Mouse (Mus musculus): ENCODE results near the gene Acbd4. TPM values are rescaled to one million over a fixed set of nuclear protein-coding genes. Genes with fewer than 3 reads are reported as not detected.

The Acbd4 gene
- polyA plus RNA-seq, 1 experiment, result 46.5 TPM

DNA sequence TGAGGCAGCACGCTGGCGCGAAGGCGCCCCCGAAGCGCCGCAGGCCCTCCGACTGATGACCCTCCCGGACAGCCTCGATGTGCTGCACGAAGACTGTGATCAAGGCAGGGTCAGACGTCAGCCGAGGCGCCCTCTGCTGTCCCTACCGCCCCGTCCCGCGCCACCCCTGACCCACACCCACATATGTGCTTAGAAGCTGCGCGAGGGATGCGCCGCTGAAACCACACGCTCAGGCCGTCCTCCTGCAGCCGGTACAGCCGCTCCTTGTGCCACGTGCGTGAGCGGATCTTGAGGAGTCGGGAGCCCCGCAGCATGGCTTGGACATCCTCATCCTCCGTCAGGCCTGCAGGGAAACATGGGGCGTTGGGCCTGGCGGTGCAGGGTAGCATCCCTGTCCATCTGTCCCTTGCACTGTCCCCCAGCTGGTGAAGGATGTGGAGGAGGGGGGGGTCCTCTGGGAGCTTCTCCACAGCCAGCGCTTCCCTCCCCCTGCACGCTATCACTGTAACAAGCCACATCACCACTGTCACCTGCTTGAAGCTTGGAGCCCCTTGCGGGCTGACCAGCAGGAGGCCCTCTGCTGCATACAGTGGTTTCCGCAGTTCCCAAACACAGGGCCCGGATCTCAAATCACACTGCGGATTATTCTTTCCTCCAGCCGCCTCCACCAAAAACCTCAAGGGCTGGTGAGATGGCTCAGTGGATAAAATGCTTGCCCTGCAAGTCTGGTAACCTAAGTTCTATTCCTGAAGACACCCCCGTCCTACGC, 21.0 kb upstream of the Acbd4 start:
- Histone ChIP-seq H3K4me1 (ENCODE audit: control insufficient read depth, insufficient read depth, low read length) (peaks cover 7% of the 10 kb centered on the region), H3K4me3 (replicated peaks; ENCODE audit: extremely low read depth, low read depth, low read length) (no peak overlapping the region)
- DNase-seq, result no peak
- 16% methylated on average over 43 of the region's 43 CpGs for WGBS
- TF ChIP-seq CTCF (IDR thresholded peaks at IDR 0.05; ENCODE audit: insufficient read depth, low read length), result 0 out of 2 replicates have a peak, but pooled peaks have one; percentile 13
- TF ChIP-seq POLR2A (IDR thresholded peaks at IDR 0.05; ENCODE audit: borderline replicate concordance, extremely low read depth, low read depth, low read length), result no peak

DNA sequence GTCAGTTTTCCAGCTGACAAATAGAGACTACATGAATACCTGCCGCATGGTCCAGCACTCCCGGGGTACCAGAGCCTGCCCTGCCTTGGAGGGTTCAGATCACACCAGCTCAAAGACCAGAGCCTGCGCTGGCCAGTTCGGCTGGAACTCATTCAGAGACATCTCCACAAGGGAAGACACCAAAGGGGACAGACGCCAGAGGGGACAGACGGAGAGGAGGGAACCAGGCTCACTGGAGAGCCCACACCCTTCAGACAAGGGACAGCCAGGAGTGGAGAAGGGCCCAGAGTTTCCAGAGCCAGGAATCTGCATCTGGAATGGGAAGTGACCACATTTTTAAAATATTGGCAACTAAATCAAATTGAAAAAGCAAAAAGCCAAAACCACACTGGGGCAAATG, 19.9 kb upstream of the Acbd4 start:
- Histone ChIP-seq H3K4me1 (ENCODE audit: control insufficient read depth, insufficient read depth, low read length) (peaks cover 7% of the 10 kb centered on the region), H3K4me3 (replicated peaks; ENCODE audit: extremely low read depth, low read depth, low read length) (no peak overlapping the region)
- no peak for TF ChIP-seq POLR2A (IDR thresholded peaks at IDR 0.05; ENCODE audit: borderline replicate concordance, extremely low read depth, low read depth, low read length)
- no peak for TF ChIP-seq CTCF (IDR thresholded peaks at IDR 0.05; ENCODE audit: insufficient read depth, low read length)
- no peak for DNase-seq
- WGBS, result 79% methylated on average over 6 of the region's 6 CpGs

DNA sequence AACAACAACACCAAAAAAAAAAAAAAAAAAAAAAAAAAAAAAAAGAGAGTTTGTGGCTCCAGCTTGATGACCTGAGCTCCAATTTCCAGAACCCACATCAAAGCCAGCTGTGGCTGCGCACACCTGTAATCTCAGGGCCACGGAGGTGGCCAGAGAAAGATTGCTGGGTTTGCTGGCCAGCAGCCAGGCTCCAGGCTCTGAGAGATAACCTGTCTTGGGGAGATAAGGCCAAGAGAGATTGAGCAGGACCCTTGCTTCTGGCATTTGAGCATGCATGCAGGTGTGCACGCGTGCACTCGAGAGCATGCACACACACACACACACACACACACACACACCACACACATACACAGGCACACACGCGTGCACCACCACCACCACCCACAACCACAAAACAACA, 8.2 kb upstream of the Acbd4 start:
- WGBS, result 79% methylated on average over 7 of the region's 7 CpGs
- DNase-seq, result no peak

DNA sequence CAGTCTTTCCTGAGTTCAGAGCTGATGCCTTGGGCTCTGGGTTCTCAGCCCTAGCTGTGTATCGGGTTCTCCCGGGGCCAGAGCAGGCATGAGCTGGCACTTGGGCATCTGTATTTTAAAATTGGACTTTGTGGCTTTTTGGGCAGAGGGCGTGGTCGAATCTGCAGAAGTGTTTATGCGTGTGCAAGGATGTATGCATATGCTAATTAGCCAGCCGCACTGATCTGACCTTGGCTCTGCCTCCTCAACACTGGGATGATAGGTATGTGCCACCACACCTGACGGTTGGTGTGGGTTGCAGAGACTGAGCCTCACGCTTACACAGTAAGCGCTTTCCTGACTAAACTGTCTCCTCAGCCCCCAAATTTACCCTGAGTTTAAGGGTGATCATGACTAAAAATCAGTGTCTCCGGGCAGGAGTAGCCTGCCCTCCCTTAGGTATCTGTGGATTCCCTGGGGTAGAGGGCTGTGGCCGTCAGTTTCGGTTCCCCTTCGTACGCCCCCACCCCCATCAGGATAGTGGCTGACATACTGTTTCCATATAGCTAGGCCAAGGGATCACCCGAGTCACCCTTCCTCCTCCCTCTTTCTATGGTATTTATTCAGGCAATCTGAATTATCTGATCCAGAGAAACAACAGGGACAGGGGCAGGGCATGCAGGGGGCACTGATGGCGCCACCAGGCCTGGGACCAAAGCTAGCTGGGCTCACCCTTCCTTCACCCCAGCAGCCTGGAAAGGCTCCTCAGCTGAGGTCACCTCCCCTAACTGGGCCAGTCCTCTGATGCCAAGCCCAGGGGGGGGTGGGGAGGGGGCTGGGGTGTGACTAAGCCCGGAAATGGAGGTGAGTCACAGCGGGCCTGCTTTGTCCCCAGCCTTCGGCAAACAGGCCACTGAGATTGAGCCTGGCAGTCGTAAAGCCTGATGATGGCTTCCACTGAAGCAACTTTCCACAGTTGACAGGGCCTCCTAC, 7.3 kb upstream of the Acbd4 start:
- Histone ChIP-seq H3K4me3 (replicated peaks; ENCODE audit: extremely low read depth, low read depth, low read length) (no peak overlapping the region), H3K4me1 (ENCODE audit: control insufficient read depth, insufficient read depth, low read length) (peaks cover 10% of the 10 kb centered on the region)
- no peak for DNase-seq
- 66% methylated on average over 20 of the region's 20 CpGs for WGBS
- TF ChIP-seq POLR2A (IDR thresholded peaks at IDR 0.05; ENCODE audit: borderline replicate concordance, extremely low read depth, low read depth, low read length), result no peak
- no peak for TF ChIP-seq CTCF (IDR thresholded peaks at IDR 0.05; ENCODE audit: insufficient read depth, low read length)

More for the DNA sequence above, 8.2 kb upstream of the Acbd4 start:
- TF ChIP-seq CTCF (IDR thresholded peaks at IDR 0.05; ENCODE audit: insufficient read depth, low read length) (no peak), POLR2A (IDR thresholded peaks at IDR 0.05; ENCODE audit: borderline replicate concordance, extremely low read depth, low read depth, low read length) (no peak)
- no peak overlapping the region for H3K4me3 ChIP-seq (replicated peaks; ENCODE audit: extremely low read depth, low read depth, low read length)
- H3K4me1 ChIP-seq (ENCODE audit: control insufficient read depth, insufficient read depth, low read length), result peaks cover 10% of the 10 kb centered on the region

DNA sequence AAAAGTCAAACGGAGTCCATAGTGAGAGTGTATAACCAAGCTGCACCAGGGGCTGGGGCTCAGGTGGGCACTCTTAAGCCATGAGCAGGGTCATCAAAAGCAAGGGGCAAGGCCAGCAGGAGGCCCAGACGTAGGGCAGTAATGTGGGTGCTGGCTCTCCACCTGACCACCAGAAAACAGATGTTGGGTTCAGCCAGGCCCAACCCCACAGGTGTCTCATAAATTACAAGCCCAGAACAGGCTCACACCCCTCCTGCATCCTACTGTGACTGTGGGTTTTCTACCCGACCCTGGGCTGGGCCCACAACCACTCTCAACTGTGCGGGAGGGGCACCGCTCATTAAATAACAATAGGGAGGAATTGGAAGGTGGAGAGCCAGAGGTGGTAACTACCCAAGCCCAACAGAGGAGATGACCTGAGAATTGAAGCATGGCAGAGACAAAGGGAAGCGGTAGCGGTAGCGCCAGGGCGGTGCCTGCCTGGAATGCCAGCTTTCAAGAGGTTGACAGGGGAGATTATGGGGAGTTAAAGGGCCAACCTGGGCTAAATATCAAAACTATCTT, 6.3 kb upstream of the Acbd4 start:
- no peak for TF ChIP-seq CTCF (IDR thresholded peaks at IDR 0.05; ENCODE audit: insufficient read depth, low read length)
- no peak for TF ChIP-seq POLR2A (IDR thresholded peaks at IDR 0.05; ENCODE audit: borderline replicate concordance, extremely low read depth, low read depth, low read length)
- 81% methylated on average over 9 of the region's 9 CpGs for WGBS
- Histone ChIP-seq H3K4me1 (ENCODE audit: control insufficient read depth, insufficient read depth, low read length) (peaks cover 10% of the 10 kb centered on the region), H3K4me3 (replicated peaks; ENCODE audit: extremely low read depth, low read depth, low read length) (no peak overlapping the region)
- DNase-seq, result no peak

DNA sequence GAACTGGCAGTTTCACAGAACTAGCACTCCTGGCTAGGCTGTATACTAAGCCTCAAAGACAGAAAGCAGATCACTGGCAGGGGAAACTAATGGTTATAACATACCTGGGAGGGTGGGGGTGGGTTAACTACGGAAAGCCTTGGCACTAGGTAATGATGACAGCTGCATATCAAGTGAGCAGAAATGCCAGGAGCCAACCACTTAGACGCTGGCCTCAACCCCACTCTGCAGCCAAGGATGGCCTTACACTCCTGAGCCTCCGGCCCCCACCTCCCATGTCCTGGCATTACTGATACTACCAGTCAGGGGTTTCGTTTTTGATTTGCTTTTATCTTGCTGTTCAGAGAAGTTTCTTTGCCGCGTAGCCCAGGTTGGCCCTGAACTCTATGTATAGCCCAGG, 5.7 kb upstream of the Acbd4 start:
- DNase-seq, result no peak
- 91% methylated on average over 6 of the region's 6 CpGs for WGBS
- Histone ChIP-seq H3K4me3 (replicated peaks; ENCODE audit: extremely low read depth, low read depth, low read length) (no peak overlapping the region), H3K4me1 (ENCODE audit: control insufficient read depth, insufficient read depth, low read length) (peaks cover 10% of the 10 kb centered on the region)
- TF ChIP-seq POLR2A (IDR thresholded peaks at IDR 0.05; ENCODE audit: borderline replicate concordance, extremely low read depth, low read depth, low read length) (no peak), CTCF (IDR thresholded peaks at IDR 0.05; ENCODE audit: insufficient read depth, low read length) (no peak)

DNA sequence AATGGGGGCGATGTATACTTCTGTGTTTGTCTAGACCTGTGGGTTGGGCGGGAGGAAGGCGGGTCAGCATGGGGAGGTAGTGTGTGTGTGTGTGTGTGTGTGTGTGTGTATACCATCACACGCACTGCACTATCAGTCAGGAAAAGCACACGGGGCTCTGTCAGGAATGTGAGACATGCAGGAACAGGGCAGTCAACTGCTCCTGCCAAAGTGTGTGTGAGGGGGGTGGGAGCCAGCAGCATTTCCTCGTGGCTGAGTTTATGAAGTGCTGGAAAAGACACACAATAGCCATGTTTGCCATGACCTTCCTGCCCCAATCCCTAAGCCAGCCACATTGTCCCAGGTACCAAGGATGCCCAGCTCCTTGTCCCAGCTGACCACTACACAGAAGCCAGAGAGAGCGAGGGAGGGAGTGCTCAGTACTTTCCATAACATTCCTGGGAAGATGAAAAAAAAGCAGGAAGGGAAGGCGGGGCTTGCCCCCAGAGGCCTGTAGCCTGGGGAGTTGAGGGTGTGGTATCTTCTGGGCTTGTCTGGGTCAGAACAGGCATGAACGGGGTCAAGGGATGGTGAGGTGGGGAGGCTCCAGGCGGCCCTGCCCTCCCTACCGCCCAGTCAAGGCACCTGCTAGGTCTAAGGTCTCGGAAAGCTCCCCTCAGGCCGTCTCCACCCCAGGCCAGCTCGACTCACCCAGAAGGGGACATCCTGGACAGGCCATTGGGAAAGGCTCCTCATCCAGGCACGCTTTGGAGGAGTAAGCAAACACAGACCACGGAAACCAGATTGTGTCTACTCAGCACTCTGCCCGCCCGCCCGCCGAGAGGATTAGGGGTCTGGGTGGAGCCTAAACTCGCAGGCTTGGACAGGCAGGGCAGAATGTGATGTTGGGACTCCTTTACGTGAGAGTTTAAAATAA, 4.2 kb upstream of the Acbd4 start:
- no peak for DNase-seq
- 29% methylated on average over 22 of the region's 22 CpGs for WGBS
- no peak for TF ChIP-seq CTCF (IDR thresholded peaks at IDR 0.05; ENCODE audit: insufficient read depth, low read length)
- no peak for TF ChIP-seq POLR2A (IDR thresholded peaks at IDR 0.05; ENCODE audit: borderline replicate concordance, extremely low read depth, low read depth, low read length)
- Histone ChIP-seq H3K4me1 (ENCODE audit: control insufficient read depth, insufficient read depth, low read length) (peaks cover 12% of the 10 kb centered on the region), H3K4me3 (replicated peaks; ENCODE audit: extremely low read depth, low read depth, low read length) (no peak overlapping the region)

DNA sequence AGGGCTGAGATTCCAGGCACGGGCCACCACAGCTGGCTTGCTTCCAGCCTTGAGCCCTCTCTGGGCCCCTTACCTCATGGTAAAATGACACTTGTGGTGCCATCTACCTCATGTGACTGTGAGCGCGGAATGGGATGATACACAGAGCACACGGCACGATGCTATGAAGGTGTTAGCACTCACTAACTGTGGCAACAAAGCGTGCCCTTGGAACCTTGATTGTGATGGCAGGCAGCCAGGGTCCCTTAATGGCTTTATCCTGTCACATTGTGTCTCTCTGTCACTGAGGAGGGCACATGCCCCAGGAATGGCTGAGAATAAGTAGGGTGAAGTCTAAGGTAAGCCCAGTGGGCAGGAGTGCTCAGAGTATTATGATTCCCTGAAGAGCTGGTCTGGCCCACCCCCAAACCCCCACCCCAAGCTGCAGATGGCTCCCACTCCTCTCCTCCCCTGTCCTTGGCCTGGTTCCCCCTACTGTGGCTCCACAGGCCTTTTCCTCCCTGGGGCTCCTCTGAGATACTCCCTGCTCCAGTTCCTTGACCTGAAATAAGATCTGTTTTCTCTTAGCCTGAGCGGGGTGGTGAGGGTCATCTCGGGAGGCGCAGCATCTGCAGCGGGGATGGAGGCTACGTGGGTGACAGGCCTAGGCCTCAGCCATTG, 2.8 kb upstream of the Acbd4 start:
- 81% methylated on average over 11 of the region's 11 CpGs for WGBS
- no peak for DNase-seq
- peaks cover 12% of the 10 kb centered on the region for H3K4me1 ChIP-seq (ENCODE audit: control insufficient read depth, insufficient read depth, low read length)

More for the DNA sequence above, 2.8 kb upstream of the Acbd4 start:
- TF ChIP-seq POLR2A (IDR thresholded peaks at IDR 0.05; ENCODE audit: borderline replicate concordance, extremely low read depth, low read depth, low read length) (no peak), CTCF (IDR thresholded peaks at IDR 0.05; ENCODE audit: insufficient read depth, low read length) (no peak)
- no peak overlapping the region for H3K4me3 ChIP-seq (replicated peaks; ENCODE audit: extremely low read depth, low read depth, low read length)
